Mouse (Mus musculus): ENCODE measurements at regions not wholly inside any gene's neighbourhood (a gene's known extent, or its start where the extent isn't known, plus 50 kb on each side); places are given as distances from the start of the nearest gene placed in this dataset.

GRCm38 (mm10) chr15:61717216-61717615 is 794.4 kb upstream of the A1bg start:
- TF ChIP-seq CTCF (IDR thresholded peaks at IDR 0.05; ENCODE audit: borderline replicate concordance, control insufficient read depth, extremely low read depth, insufficient read depth, low read length, poor library complexity): no peak
- TF ChIP-seq POLR2A (IDR thresholded peaks at IDR 0.05; ENCODE audit: control insufficient read depth, extremely low read depth, insufficient read depth, low read length, poor library complexity): no peak
